Mouse (Mus musculus) heart, embryonic 14.5 days (tissue): ENCODE data around the gene Pidd1. TPM values are rescaled to one million over a fixed set of nuclear protein-coding genes. Genes with fewer than 3 reads are reported as not detected.

Experiments
- ATAC-seq: fragments of 200-750 bp; cut with Nextera tagmentation; 2 replicates; pipeline ENCODE4 v1.8.0; 2017; ENCODE audit warnings: low read depth, moderate TSS enrichment; ENCODE audit not compliant: insufficient number of reproducible peaks, insufficient read depth, low FRiP score
- H3K27ac ChIP-seq, 2 experiments: fragments of 200-500 bp in 1 of 2; fragments of 300-500 bp in 1 of 2; sonication (generic) in 1 of 2; replicated peaks in 1 of 2; 2 replicates each; pipeline ENCODE4 v1.5.1; 2012 to 2014; ENCODE audit warnings: low read depth in 2 of 2, low read length in 2 of 2, control low read depth in 1 of 2, mild to moderate bottlenecking in 1 of 2, mixed read lengths in 1 of 2; ENCODE audit not compliant: control insufficient read depth in 1 of 2, insufficient read depth in 1 of 2
- H3K27me3 ChIP-seq: fragments of 300-500 bp; sonication (generic); 2 replicates; pipeline ENCODE4 v1.6.1; 2014; ENCODE audit warnings: mild to moderate bottlenecking, low read length, control low read depth; ENCODE audit not compliant: control insufficient read depth, insufficient read depth
- H3K36me3 ChIP-seq: fragments of 300-500 bp; sonication (generic); 2 replicates; pipeline ENCODE4 v1.6.1; 2014; ENCODE audit warnings: mild to moderate bottlenecking, control low read depth, low read length, mixed read lengths; ENCODE audit not compliant: control insufficient read depth, insufficient read depth
- H3K4me1 ChIP-seq, 2 experiments: fragments of 200-500 bp in 1 of 2; fragments of 300-500 bp in 1 of 2; sonication (generic) in 1 of 2; 2 replicates each; pipeline ENCODE4 v1.6.1; 2012 to 2014; ENCODE audit warnings: low read length in 2 of 2, control low read depth in 1 of 2, mixed read lengths in 1 of 2; ENCODE audit not compliant: control insufficient read depth in 2 of 2, insufficient read depth in 2 of 2
- H3K4me2 ChIP-seq: fragments of 300-500 bp; sonication (generic); 2 replicates; pipeline ENCODE4 v1.6.1; 2014; ENCODE audit warnings: mild to moderate bottlenecking, low read length
- H3K4me3 ChIP-seq, 2 experiments: fragments of 200-500 bp in 1 of 2; fragments of 300-500 bp in 1 of 2; sonication (generic) in 1 of 2; 2 replicates each; pipeline ENCODE4 v1.5.1; 2012 to 2014; ENCODE audit warnings: low read length in 2 of 2, mild to moderate bottlenecking in 2 of 2, control low read depth in 1 of 2, low read depth in 1 of 2, moderate library complexity in 1 of 2; ENCODE audit not compliant: control insufficient read depth in 1 of 2, insufficient read depth in 1 of 2
- H3K9ac ChIP-seq: fragments of 300-500 bp; sonication (generic); 2 replicates; pipeline ENCODE4 v1.6.1; 2014; ENCODE audit warnings: mild to moderate bottlenecking, low read length
- H3K9me3 ChIP-seq: fragments of 300-500 bp; sonication (generic); 2 replicates; pipeline ENCODE4 v1.6.1; 2016; ENCODE audit warnings: low read length, control low read depth; ENCODE audit not compliant: control insufficient read depth
- WGBS: fragments of 180-500 bp; shearing (Covaris S2); extraction: QIAGEN DNeasy Blood & Tissue Kit; methylation state at CpG from one replicate; pipeline ENCODE4 v1.1.7; 2014; 5-methylcytosine and 5-hydroxymethylcytosine counted together
- polyA plus RNA-seq: library from polyadenylated mRNA; unstranded; fragments of >200 nt; fragmentation: Nextera tagmentation; extraction: Ambion mirVana; gene quantifications from 2 replicates; pipeline ENCODE4 v1.2.1, GENCODE M21; 2014

The Pidd1 gene
- polyA plus RNA-seq, 1 experiment from 2014 or later: 6.1 TPM

DNA sequence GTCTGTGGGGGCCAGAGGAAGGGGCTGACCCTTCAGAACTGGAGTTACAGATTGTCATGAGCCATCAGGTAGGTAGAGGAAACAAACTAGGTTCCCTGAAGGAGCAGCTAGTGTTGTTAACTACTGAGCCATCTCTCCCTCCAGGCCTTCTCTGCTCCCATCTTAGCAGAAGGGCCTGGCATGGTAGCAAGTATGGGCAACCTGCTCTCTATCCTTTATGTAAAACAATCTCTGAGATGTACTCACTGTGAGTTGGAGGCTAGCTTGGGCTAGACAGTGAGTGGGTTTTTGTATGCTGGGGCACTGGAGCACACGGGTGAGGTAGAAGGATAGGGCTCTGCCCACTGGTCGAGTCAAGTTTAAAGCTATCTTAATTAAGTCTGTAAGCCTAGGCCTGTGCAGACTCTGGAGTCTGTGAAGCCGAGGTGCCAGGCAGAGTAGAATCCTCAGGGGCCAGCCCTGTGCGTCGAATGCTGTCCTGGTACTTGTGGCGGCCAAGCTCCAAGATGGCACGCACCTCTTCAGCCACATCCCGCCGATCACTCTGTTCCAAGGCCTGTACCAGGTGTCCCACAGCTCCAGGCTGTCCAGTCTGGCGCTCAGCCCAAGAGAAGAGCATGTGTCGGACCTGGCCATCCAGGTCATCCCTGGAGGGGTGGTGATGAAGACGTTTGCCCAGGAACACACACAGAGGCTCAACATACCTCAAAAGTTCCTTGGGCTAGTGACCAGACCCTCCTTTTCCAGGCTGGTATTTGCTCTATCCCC, 5.4 kb downstream of the Pidd1 start:
- no peak overlapping the region for H3K9ac ChIP-seq
- 89% methylated on average over 12 of the region's 12 CpGs for WGBS
- no peaks in the 10 kb centered on the region for H3K27me3 ChIP-seq

DNA sequence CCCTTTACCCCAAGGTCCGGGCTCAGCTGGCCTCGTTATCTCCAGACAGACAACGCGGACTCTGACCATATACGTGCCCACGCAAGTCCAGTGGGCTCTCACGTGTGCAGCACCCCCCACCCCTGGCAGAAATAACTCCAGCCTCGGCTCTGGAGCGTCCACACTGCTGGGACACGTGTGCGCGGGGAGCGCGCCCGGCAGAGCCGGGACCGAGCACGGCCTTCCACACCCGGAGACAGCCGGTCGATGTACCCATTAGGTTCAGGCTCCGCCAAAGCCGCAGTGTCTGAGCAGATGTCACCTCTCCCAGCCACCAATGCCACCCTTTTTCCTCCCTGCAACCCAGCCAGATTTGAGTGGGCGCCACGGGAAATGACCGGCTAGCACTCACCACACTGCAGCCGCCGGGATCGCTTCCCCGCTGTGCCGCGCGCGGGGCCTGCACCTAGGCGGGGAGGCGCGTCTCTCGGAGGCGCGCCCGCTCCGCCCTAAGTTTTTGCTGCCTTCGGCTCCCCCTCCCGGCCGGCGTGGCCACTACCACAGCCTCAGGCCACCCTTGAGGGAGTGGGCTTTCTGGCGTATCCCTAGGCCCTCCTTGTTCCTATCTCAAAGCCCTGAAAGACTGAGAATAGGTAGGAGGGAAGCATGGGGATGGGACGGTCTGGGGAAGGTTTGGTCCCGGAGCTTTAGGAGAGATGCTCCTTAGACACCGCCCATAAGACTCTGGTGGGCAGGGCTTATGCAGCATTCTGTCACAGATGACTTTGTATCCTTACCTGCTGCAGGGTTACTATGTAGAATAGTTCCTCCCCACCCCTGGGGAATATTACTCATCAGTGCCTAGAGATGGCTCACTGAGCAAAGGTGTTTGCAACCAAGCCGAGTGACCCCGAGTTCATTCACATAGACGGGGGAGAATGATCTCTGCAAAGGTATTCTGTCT, 6.4 kb downstream of the Pidd1 start, which contains the start of gene Slc25a22:
Slc25a22 (minus strand) TSS at position 715 of the 943 bp plus-strand sequence.
- Histone ChIP-seq H3K27me3 (no peaks in the 10 kb centered on the region), H3K36me3 (peaks cover 42% of the 10 kb centered on the region), H3K9ac (peak within 1 kb of the TSS; percentile 83), H3K4me2 (peak within 1 kb of the TSS; percentile 92), H3K4me1 (peaks cover 24 to 37% of the 10 kb centered on the region in 2 experiments), H3K9me3 (no peaks in the 10 kb centered on the region), H3K4me3 (peak within 1 kb of the TSS; percentile 71 to 96), H3K27ac (peak within 1 kb of the TSS; percentile 34 to 63; a peak in 2 of 4 replicates)
- peak; percentile 65 for ATAC-seq
- 5% methylated on average over 53 of the region's 53 CpGs for WGBS

More for the DNA sequence above, 5.4 kb downstream of the Pidd1 start:
- Histone ChIP-seq H3K27ac (no peak overlapping the region), H3K36me3 (peaks cover 37% of the 10 kb centered on the region), H3K4me2 (no peak overlapping the region), H3K4me3 (no peak overlapping the region), H3K4me1 (peaks cover 33 to 46% of the 10 kb centered on the region in 2 experiments), H3K9me3 (no peaks in the 10 kb centered on the region)
- ATAC-seq: no peak

DNA sequence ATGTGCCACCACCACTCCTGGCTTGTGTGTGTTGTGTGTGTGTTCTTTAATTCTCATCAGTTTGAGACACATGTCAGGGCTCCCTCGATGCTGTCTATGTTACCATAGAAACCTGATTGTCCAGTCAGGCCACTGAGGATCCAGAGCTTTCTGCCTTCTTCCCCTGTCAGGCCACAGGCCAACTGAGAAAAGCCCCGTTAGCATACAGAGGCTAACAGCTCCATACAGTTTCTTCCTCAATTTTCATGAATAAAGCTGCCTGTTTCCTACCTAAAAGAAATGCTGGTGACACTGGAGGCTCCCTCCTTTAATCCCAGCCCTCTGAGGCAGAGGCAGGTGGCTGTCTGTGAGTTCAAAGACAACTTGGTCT, 7.3 kb downstream of the Pidd1 start:
- no peak for ATAC-seq
- peak overlapping the region; percentile 92 for H3K4me2 ChIP-seq
- peaks cover 24 to 33% of the 10 kb centered on the region in 2 experiments for H3K4me1 ChIP-seq
- no peak overlapping the region for H3K27ac ChIP-seq
- peak overlapping the region; percentile 83 for H3K9ac ChIP-seq
- H3K9me3 ChIP-seq: no peaks in the 10 kb centered on the region
- no peaks in the 10 kb centered on the region for H3K27me3 ChIP-seq
- H3K36me3 ChIP-seq: peaks cover 50% of the 10 kb centered on the region
- 59% methylated on average over 2 of the region's 2 CpGs for WGBS
- H3K4me3 ChIP-seq: peak overlapping the region; percentile 71 to 96; a peak in 3 of 4 replicates

DNA sequence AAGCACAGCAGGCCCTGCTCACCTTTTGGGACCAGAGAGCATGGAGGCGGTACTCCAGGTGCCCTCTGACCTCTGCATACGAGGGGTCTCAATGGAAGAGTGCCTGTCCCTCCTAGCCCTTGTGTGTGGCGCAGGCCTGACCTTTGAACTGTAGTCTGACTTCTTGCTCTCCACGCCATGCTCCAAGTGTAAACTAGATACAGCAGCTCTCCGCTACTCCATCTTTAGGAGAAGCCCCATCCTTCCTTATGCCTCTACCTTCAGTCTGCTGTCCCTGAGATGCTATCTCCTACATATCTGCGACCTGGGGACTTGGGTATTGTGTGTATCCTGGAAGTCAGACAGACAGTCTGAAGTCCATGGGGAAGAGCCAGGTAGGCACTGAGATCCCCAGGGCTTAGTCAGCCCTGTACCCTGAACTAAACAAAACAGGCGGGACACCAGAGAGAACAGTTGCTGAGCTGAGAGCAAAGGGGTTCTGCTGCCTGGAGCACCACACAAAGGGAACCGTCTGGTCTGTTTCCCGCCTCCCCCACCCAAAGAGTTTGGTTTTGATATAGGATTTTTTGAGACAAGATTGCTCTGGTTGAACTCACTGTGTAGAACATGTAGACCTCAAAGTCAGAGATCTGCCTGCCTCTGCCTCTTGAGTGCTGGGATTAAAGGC, 7.8 kb downstream of the Pidd1 start:
- Histone ChIP-seq H3K4me3 (peak overlapping the region in 1 of 2 experiments; percentile 50; a peak in 1 of 4 replicates), H3K27ac (no peak overlapping the region), H3K4me1 (peaks cover 24 to 33% of the 10 kb centered on the region in 2 experiments), H3K9me3 (no peaks in the 10 kb centered on the region), H3K4me2 (no peak overlapping the region), H3K27me3 (no peaks in the 10 kb centered on the region), H3K9ac (peak overlapping the region; percentile 73; the same call in 1 of the 2 replicates), H3K36me3 (peaks cover 50% of the 10 kb centered on the region)
- 92% methylated on average over 9 of the region's 9 CpGs for WGBS
- ATAC-seq: no peak

DNA sequence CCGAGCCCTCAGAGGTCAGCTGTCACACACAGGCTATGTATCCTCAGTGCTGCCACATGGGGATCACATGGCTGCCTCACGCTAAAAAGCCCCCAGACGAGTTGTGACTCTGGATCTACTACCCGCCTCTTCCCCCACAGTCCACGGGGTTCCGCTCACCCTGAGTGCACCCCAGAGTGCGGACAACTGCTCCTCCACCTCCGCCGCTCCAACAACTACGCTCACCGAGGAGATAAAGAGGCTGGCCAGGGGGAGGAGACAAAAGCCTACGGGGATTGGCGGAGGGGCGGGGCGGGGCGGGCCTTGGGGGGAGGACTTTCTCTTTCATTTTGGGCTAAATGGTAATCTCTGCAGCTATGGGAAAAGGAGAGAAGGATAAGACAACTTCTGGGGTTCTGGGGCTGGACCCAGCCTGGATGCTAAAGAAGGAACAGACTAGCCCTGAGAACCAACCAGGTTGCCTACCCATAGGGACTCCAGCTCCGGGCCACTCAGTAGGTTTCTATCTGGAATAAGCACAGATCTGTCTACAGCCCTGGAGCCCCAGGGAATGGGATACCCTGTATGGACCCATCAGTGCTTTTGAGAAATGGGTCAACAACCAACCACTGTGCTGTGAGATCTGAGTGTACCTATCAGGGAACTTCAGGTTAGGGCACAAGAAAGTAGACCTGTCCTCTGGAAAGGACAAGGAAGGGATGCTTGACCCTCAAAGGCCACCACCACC, 8.5 kb downstream of the Pidd1 start:
- peaks cover 55% of the 10 kb centered on the region for H3K36me3 ChIP-seq

DNA sequence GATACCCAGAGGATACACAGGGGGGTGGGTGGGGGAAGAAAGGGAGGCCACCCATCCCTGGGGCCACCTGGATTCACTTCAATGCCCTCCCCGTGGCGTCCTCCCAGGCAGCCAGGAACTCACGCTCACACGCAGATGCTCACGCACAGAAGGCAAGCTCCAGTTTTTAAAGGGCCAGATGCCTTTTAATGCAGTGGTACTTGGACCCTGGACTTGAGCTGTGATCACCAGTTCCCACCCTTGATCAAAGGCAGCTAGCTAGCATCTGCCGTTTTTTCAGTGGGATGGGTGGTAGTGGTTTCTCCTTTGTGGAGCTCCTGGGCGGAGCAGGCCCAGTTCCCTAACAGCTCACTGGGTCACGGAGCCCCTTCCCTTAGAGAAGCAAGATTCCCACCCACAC, 9.4 kb downstream of the Pidd1 start:
- H3K36me3 ChIP-seq: peaks cover 50% of the 10 kb centered on the region
- peak overlapping the region; percentile 50 to 58 for H3K4me3 ChIP-seq
- ATAC-seq: no peak
- H3K4me1 ChIP-seq: peaks cover 28 to 40% of the 10 kb centered on the region in 2 experiments
- H3K9ac ChIP-seq: peak overlapping the region; percentile 73
- H3K9me3 ChIP-seq: no peaks in the 10 kb centered on the region
- 20% methylated on average over 8 of the region's 8 CpGs for WGBS
- no peaks in the 10 kb centered on the region for H3K27me3 ChIP-seq
- peak overlapping the region in 1 of 2 experiments; percentile 61; a peak in 1 of 4 replicates for H3K27ac ChIP-seq
- peak overlapping the region; percentile 81 for H3K4me2 ChIP-seq

More for the DNA sequence above, 8.5 kb downstream of the Pidd1 start:
- H3K27me3 ChIP-seq: no peaks in the 10 kb centered on the region
- peak; percentile 12; the same call in 1 of the 2 replicates for ATAC-seq
- H3K4me2 ChIP-seq: peak overlapping the region; percentile 81
- H3K9ac ChIP-seq: peak overlapping the region; percentile 73
- no peaks in the 10 kb centered on the region for H3K9me3 ChIP-seq
- H3K4me1 ChIP-seq: peaks cover 21 to 32% of the 10 kb centered on the region in 2 experiments
- peak overlapping the region in 1 of 2 experiments; percentile 61; a peak in 2 of 4 replicates for H3K27ac ChIP-seq
- H3K4me3 ChIP-seq: peak overlapping the region; percentile 50 to 58
- 3% methylated on average over 17 of the region's 17 CpGs for WGBS
